Mouse (Mus musculus) olfactory bulb, adult 2 months (tissue): ENCODE data around the gene Eif2b3. TPM values are rescaled to one million over a fixed set of nuclear protein-coding genes. Genes with fewer than 3 reads are reported as not detected.

ENCODE experiments used
- H3K27ac ChIP-seq: fragments of 200-500 bp; 2 replicates; pipeline ENCODE4 v1.5.1; 2012; ENCODE audit warnings: low read depth, low read length; ENCODE audit not compliant: insufficient read depth
- H3K4me1 ChIP-seq: fragments of 200-500 bp; 2 replicates; pipeline ENCODE4 v1.6.1; 2012; ENCODE audit warnings: low read length; ENCODE audit not compliant: control insufficient read depth, insufficient read depth
- H3K4me3 ChIP-seq: fragments of 200-500 bp; 2 replicates; pipeline ENCODE4 v1.5.1; 2012; ENCODE audit warnings: mild to moderate bottlenecking, low read depth, low read length, moderate library complexity; ENCODE audit not compliant: insufficient read depth
- CTCF ChIP-seq: fragments of 200-500 bp; IDR thresholded peaks from 2 replicates; pipeline ENCODE4 v1.5.1; 2012; ENCODE audit warnings: low read depth, mild to moderate bottlenecking, low read length, moderate library complexity; ENCODE audit not compliant: insufficient read depth
- POLR2A ChIP-seq: fragments of 200-500 bp; IDR thresholded peaks from 2 replicates; pipeline ENCODE4 v1.6.1; 2012; ENCODE audit warnings: mild to moderate bottlenecking, low read depth, low read length, moderate library complexity; ENCODE audit not compliant: insufficient read depth
- WGBS: fragments of 180-500 bp; shearing (Covaris S2); methylation state at CpG from one replicate; pipeline ENCODE4 v1.1.7; 2018; 5-methylcytosine and 5-hydroxymethylcytosine counted together
- polyA plus RNA-seq: library from polyadenylated mRNA; stranded (reverse); fragments of >200 nt; gene quantifications from 2 replicates; pipeline ENCODE4 v1.2.4, GENCODE M21; 2012; ENCODE audit warnings: low replicate concordance; ENCODE audit not compliant: missing spikeins, insufficient read depth, insufficient read length

Eif2b3 gene
- polyA plus RNA-seq, 1 experiment, result not detected

DNA sequence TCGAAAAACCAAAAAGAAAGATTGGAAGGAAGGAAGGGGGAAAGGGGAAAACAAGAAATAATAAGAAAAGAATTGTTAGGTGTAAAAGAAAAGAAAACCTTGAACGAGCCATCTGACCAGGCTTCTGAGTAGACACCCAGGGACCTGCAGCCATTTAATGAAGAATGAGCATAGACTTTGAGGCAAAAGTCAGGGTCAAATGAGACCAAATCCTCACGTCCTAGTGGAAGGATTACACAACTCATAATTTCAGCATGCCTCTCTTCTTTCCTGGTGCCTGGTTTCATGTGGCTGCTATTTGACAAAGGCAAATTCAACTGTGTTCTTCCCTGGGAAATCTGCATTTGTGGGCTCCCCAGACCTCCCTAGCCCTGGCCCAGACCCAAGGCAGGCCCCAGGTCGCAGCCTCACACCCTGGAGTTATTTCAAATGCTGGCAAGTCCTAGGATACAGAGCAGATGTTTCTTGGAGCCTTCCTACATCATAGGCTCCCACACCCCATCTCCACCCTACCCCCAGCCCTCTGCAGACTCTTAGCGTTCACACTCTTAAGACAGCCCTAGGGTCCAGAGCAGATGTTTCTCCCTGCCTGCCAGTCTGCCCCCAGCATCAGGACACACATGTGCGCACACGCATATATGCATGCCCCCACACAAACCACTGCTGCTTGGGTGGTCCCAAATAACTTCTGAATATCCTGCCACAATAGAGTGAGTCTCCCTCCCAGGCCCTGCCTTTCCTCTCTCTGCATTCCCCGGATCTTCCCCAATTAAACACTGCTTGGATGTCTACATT, 79.0 kb downstream of the Eif2b3 start:
- H3K27ac ChIP-seq, result no peak overlapping the region
- 60% methylated on average over 8 of the region's 8 CpGs for WGBS
- peaks cover 19% of the 10 kb centered on the region for H3K4me1 ChIP-seq
- TF ChIP-seq CTCF (no peak), POLR2A (no peak)
- no peak overlapping the region for H3K4me3 ChIP-seq

DNA sequence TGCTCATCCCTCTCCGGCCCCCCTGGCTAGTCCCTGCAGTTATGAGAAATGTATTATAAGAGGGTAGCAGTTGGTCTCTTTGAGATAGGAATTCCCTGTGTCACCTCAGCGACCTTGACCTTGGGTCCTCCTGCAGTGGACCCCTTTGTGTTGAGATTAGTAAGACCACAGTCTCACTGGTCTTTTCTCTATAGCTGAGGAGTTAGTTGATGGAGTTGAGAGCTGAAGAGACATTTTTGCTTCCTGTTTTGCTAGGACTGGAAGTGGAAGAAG, 79.5 kb downstream of the Eif2b3 start:
- no peak overlapping the region for H3K27ac ChIP-seq
- TF ChIP-seq POLR2A (no peak), CTCF (no peak)
- H3K4me3 ChIP-seq, result no peak overlapping the region
- 76% methylated on average over 2 of the region's 2 CpGs for WGBS
- peaks cover 19% of the 10 kb centered on the region for H3K4me1 ChIP-seq

DNA sequence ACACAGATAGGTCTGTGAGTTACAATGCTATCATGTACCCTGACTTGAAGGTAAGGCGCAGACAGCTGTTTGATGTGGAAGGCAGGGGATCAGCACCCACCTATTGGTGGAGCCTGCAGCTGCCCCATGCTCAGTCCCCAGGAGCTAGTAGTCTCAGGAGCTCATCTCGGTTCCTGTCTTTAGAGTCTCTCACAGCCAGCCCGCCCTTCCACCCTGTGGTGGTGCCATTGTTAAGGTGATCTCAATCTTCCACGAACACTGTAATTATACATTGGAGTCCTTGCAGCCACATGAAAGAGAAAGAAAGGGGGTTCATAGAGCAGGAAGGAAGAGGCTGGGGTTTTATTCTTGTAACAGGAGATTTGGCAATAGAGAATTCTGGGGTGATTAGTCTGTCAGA, 80.8 kb downstream of the Eif2b3 start:
- Histone ChIP-seq H3K4me3 (no peak overlapping the region), H3K27ac (no peak overlapping the region), H3K4me1 (peaks cover 19% of the 10 kb centered on the region)
- 66% methylated on average over 4 of the region's 4 CpGs for WGBS
- no peak for TF ChIP-seq CTCF
- no peak for TF ChIP-seq POLR2A

DNA sequence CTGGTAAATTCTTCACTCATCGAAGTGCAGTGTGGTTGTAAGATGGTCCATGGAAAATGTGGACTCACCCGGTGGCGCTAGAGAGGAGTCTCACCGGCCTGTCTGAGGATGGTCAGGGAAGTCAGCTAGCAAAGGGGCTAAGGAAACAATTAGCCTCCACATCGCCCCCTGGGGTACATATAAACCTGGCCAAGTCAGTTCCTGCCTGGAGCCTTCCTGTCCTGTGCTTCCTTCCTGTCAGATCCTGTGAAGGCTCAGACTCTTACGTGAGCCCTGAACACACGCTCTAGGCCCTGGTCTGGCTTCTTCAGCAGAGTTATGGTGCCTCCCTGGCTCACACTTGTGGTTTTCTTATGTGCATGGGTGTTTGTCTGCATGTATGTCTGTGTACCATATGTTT, 82.0 kb downstream of the Eif2b3 start:
- Histone ChIP-seq H3K27ac (no peak overlapping the region), H3K4me3 (no peak overlapping the region), H3K4me1 (peaks cover 11% of the 10 kb centered on the region)
- TF ChIP-seq POLR2A, result no peak
- TF ChIP-seq CTCF, result no peak
- WGBS, result 62% methylated on average over 7 of the region's 7 CpGs

DNA sequence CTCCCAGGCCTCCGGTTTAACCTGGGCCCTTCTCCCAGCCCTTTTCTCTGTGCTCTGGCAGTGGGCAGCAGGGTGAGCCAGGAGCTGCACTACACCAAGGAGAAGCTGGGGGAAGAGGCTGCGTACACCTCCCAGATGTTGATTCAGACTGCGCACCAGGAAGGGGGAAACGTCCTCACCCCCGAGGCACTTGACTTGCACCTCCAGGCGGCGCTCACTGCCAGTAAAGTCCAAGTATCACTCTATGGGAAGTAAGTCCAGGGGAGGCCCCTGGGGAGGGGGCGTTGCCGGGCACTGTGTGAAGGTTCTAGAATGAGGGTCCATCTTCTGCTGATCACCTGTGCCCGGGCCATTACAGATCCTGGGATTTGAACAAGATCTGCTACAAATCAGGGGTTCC, 85.5 kb downstream of the Eif2b3 start:
- H3K27ac ChIP-seq, result no peak overlapping the region
- 88% methylated on average over 10 of the region's 10 CpGs for WGBS
- no peak overlapping the region for H3K4me3 ChIP-seq
- H3K4me1 ChIP-seq, result no peaks in the 10 kb centered on the region
- no peak for TF ChIP-seq CTCF
- TF ChIP-seq POLR2A, result no peak

DNA sequence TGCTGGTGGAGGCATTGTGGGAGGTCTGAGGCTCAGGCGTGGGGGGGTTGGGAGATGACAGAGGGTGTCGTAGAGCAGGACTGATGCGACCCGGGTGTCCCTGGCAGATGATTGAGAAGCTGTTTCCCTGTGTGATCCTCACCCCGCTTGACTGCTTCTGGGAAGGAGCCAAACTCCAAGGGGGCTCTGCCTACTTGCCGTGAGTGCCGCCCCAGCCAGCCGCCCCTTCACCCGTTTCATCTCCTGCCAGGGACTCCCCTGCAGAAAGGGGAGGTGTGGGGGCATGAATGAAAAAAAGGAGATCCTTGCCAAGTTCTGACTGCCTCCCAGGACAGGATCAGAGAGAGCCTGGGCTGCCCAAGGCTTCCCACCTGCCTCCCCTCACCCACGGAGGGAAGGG, 85.9 kb downstream of the Eif2b3 start:
- TF ChIP-seq CTCF (no peak), POLR2A (no peak)
- Histone ChIP-seq H3K27ac (no peak overlapping the region), H3K4me3 (no peak overlapping the region), H3K4me1 (no peaks in the 10 kb centered on the region)
- 39% methylated on average over 10 of the region's 10 CpGs for WGBS

DNA sequence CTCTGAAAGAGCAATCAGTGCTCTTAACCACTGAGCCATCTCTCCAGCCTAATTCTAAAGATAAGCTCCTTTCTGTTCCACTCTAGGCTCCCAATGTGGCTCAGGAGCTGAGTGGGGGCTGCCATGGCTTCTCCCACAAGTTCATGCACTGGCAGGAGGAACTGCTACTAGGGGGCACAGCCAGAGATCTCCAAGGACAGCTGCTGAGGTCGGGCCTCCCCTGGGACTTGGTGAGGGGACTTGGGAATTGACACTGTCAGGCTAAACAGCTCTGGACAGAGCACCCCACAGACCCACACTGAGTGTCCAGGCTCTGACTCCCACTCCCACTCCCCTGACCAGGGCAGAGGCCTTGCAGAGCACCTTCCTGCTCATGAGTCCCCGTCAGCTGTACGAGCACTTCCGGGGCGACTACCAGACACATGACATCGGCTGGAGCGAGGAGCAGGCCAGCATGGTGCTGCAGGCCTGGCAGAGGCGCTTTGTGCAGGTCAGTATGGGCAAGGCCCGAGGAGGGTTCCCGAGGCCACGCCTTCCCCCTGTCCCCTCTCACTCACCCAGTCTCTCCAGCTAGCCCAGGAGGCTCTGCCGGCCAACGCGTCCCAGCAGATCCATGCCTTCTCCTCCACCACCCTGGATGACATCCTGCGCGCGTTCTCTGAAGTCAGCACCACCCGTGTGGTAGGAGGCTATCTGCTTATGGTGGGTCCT, 88.8 kb downstream of the Eif2b3 start:
- no peaks in the 10 kb centered on the region for H3K4me1 ChIP-seq
- no peak overlapping the region for H3K27ac ChIP-seq
- 92% methylated on average over 18 of the region's 18 CpGs for WGBS
- no peak overlapping the region for H3K4me3 ChIP-seq
- no peak for TF ChIP-seq CTCF
- no peak for TF ChIP-seq POLR2A

DNA sequence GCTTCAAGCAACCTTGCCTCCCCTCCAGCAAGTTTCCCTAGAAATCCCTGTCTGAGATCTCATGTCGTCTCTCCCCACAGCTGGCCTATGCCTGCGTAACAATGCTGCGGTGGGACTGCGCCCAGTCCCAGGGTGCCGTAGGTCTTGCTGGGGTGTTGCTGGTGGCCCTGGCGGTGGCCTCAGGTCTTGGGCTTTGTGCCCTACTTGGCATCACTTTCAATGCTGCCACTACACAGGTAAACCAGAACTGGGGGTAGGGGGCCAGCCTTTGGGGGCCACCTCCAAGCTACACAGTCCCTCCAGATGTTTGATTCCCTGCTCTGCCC, 89.3 kb downstream of the Eif2b3 start:
- H3K4me1 ChIP-seq, result no peaks in the 10 kb centered on the region
- H3K4me3 ChIP-seq, result no peak overlapping the region
- WGBS, result 96% methylated on average over 6 of the region's 6 CpGs
- no peak for TF ChIP-seq POLR2A
- no peak for TF ChIP-seq CTCF
- no peak overlapping the region for H3K27ac ChIP-seq

DNA sequence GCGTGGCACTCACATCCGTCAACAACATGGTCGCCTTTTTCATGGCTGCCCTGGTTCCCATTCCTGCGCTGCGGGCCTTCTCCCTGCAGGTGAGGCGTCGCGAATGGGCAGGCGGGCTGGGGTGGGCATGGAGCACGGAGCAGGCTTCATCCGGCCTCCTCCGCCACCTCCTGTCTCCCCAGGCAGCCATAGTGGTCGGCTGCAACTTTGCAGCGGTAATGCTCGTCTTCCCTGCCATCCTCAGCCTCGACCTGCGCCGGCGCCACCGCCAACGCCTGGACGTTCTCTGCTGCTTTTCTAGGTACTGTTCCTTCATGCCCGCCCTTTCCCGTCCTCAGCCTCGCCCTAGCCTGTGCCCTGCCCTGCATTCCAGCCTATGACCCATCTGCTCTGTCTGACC, 90.1 kb downstream of the Eif2b3 start:
- Histone ChIP-seq H3K4me3 (no peak overlapping the region), H3K4me1 (no peaks in the 10 kb centered on the region), H3K27ac (no peak overlapping the region)
- no peak for TF ChIP-seq CTCF
- TF ChIP-seq POLR2A, result no peak
- 94% methylated on average over 25 of the region's 25 CpGs for WGBS
